Mouse (Mus musculus) forebrain, embryonic 11.5 days (tissue): ENCODE data around the gene Srp68. TPM values are rescaled to one million over a fixed set of nuclear protein-coding genes. Genes with fewer than 3 reads are reported as not detected.

Source experiments
- ATAC-seq: fragments of 200-750 bp; cut with Nextera tagmentation; replicated peaks from 2 replicates; pipeline ENCODE4 v1.8.0; 2017; ENCODE audit warnings: moderate TSS enrichment; ENCODE audit not compliant: low FRiP score
- DNase-seq: peaks from one replicate; pipeline ENCODE4 v3.0.0-alpha.2; 2017; ENCODE audit warnings: low spot score
- H3K27ac ChIP-seq: fragments of 300-500 bp; sonication (generic); 2 replicates; pipeline ENCODE4 v1.5.1; 2014; ENCODE audit warnings: low read depth, low read length
- H3K27me3 ChIP-seq: fragments of 300-500 bp; sonication (generic); 2 replicates; pipeline ENCODE4 v1.6.1; 2014; ENCODE audit warnings: mild to moderate bottlenecking, low read length, mixed read lengths; ENCODE audit not compliant: control insufficient read depth, insufficient read depth
- H3K36me3 ChIP-seq: fragments of 300-500 bp; sonication (generic); 2 replicates; pipeline ENCODE4 v1.6.1; 2014; ENCODE audit warnings: mild to moderate bottlenecking, low read length, moderate library complexity, mixed read lengths; ENCODE audit not compliant: control insufficient read depth, insufficient read depth
- H3K4me1 ChIP-seq: fragments of 300-500 bp; sonication (generic); replicated peaks from 2 replicates; pipeline ENCODE4 v1.6.1; 2014; ENCODE audit warnings: low read length, mixed read lengths; ENCODE audit not compliant: control insufficient read depth, insufficient read depth
- H3K4me2 ChIP-seq: fragments of 300-500 bp; sonication (generic); 2 replicates; pipeline ENCODE4 v1.6.1; 2014; ENCODE audit warnings: low read depth, mild to moderate bottlenecking, low read length, moderate library complexity, mixed read lengths; ENCODE audit not compliant: severe bottlenecking
- H3K4me3 ChIP-seq: fragments of 300-500 bp; sonication (generic); 2 replicates; pipeline ENCODE4 v1.5.1; 2014; ENCODE audit warnings: low read depth, low read length
- H3K9ac ChIP-seq: fragments of 300-500 bp; sonication (generic); 2 replicates; pipeline ENCODE4 v1.6.1; 2014; ENCODE audit warnings: low read length
- H3K9me3 ChIP-seq: fragments of 300-500 bp; sonication (generic); 2 replicates; pipeline ENCODE4 v1.6.1; 2016; ENCODE audit warnings: low read length, mixed read lengths; ENCODE audit not compliant: control insufficient read depth
- WGBS: fragments of 180-500 bp; shearing (Covaris S2); extraction: QIAGEN DNeasy Blood & Tissue Kit; methylation state at CpG from one replicate; pipeline ENCODE4 v1.1.7; 2014; 5-methylcytosine and 5-hydroxymethylcytosine counted together
- polyA plus RNA-seq: library from polyadenylated mRNA; unstranded; fragments of >200 nt; fragmentation: Nextera tagmentation; extraction: Ambion mirVana; gene quantifications from 2 replicates; pipeline ENCODE4 v1.2.1, GENCODE M21; 2014

Srp68 gene
- 81.2 and 83.6 TPM in 2 replicates for polyA plus RNA-seq

- DNase-seq (peak; percentile 96), ATAC-seq (peak; percentile 97)
- WGBS, result 4% methylated on average over 30 of the region's 32 CpGs
- no peaks in the 10 kb centered on the region for H3K9me3 ChIP-seq
- H3K9ac ChIP-seq, result peak within 1 kb of the TSS; percentile 91
- H3K36me3 ChIP-seq, result no peaks in the 10 kb centered on the region
- peaks cover 5% of the 10 kb centered on the region; the same call in 1 of the 2 replicates for H3K4me1 ChIP-seq
- peak within 1 kb of the TSS; percentile 87 for H3K4me2 ChIP-seq
- peak within 1 kb of the TSS; percentile 70; the same call in 1 of the 2 replicates for H3K27ac ChIP-seq
- peak within 1 kb of the TSS; percentile 92 for H3K4me3 ChIP-seq
- no peaks in the 10 kb centered on the region for H3K27me3 ChIP-seq
Measured at GRCm38 (mm10) chr11:116274045-116274666, at the start of gene Srp68. Srp68 (minus strand) TSS chr11:116274217.

- ATAC-seq (peak; percentile 84), DNase-seq (peak; percentile 95)
- Histone ChIP-seq H3K9me3 (no peaks in the 10 kb centered on the region), H3K27me3 (no peaks in the 10 kb centered on the region), H3K4me1 (peaks cover 6% of the 10 kb centered on the region; the same call in 1 of the 2 replicates), H3K4me2 (peak overlapping the region; percentile 95), H3K36me3 (no peaks in the 10 kb centered on the region), H3K4me3 (peak overlapping the region; percentile 36), H3K27ac (no peak overlapping the region), H3K9ac (peak overlapping the region; percentile 81)
- 2% methylated on average over 41 of the region's 41 CpGs for WGBS
Measured at GRCm38 (mm10) chr11:116318719-116319659, 45.0 kb upstream of the Srp68 start.

- Histone ChIP-seq H3K4me3 (no peak overlapping the region), H3K27me3 (no peaks in the 10 kb centered on the region; the same call in 1 of the 2 replicates), H3K36me3 (no peaks in the 10 kb centered on the region), H3K4me2 (no peak overlapping the region), H3K4me1 (no peaks in the 10 kb centered on the region), H3K9me3 (no peaks in the 10 kb centered on the region), H3K9ac (no peak overlapping the region), H3K27ac (no peak overlapping the region)
- WGBS, result 70% methylated on average over 8 of the region's 8 CpGs
- DNase-seq, result no peak
- no peak for ATAC-seq
Measured at GRCm38 (mm10) chr11:116312359-116312758, 38.3 kb upstream of the Srp68 start.

GRCm38 (mm10) chr11:116311169-116311568, 37.2 kb upstream of the Srp68 start:
- Histone ChIP-seq H3K4me2 (no peak overlapping the region), H3K9ac (no peak overlapping the region), H3K4me3 (no peak overlapping the region), H3K27me3 (no peaks in the 10 kb centered on the region; the same call in 1 of the 2 replicates), H3K36me3 (no peaks in the 10 kb centered on the region), H3K4me1 (no peaks in the 10 kb centered on the region), H3K27ac (no peak overlapping the region), H3K9me3 (no peaks in the 10 kb centered on the region)
- WGBS, result 71% methylated on average over 8 of the region's 8 CpGs
- no peak for ATAC-seq
- DNase-seq, result no peak

- DNase-seq (no peak), ATAC-seq (no peak)
- H3K27me3 ChIP-seq, result no peaks in the 10 kb centered on the region; the same call in 1 of the 2 replicates
- no peaks in the 10 kb centered on the region; the same call in 1 of the 2 replicates for H3K4me1 ChIP-seq
- WGBS, result 81% methylated on average over 3 of the region's 3 CpGs
- H3K9ac ChIP-seq, result no peak overlapping the region
- no peak overlapping the region for H3K27ac ChIP-seq
- no peak overlapping the region for H3K4me3 ChIP-seq
- no peaks in the 10 kb centered on the region for H3K36me3 ChIP-seq
- no peaks in the 10 kb centered on the region for H3K9me3 ChIP-seq
- no peak overlapping the region for H3K4me2 ChIP-seq
Measured at GRCm38 (mm10) chr11:116309601-116310000, 35.6 kb upstream of the Srp68 start.

- H3K4me3 ChIP-seq, result no peak overlapping the region
- H3K27ac ChIP-seq, result no peak overlapping the region
- peaks cover 4% of the 10 kb centered on the region; the same call in 1 of the 2 replicates for H3K36me3 ChIP-seq
- H3K27me3 ChIP-seq, result no peaks in the 10 kb centered on the region; the same call in 1 of the 2 replicates
- WGBS, result 90% methylated on average over 12 of the region's 12 CpGs
- no peak overlapping the region for H3K4me2 ChIP-seq
- no peaks in the 10 kb centered on the region for H3K9me3 ChIP-seq
- ATAC-seq (no peak), DNase-seq (no peak)
- no peak overlapping the region for H3K9ac ChIP-seq
- no peaks in the 10 kb centered on the region; the same call in 1 of the 2 replicates for H3K4me1 ChIP-seq
Measured at GRCm38 (mm10) chr11:116307762-116308531, 33.9 kb upstream of the Srp68 start.

GRCm38 (mm10) chr11:116307019-116307725, 33.2 kb upstream of the Srp68 start, which contains the start of gene Exoc7:
Exoc7 (minus strand) TSS chr11:116307233.
- Histone ChIP-seq H3K36me3 (peaks cover 4% of the 10 kb centered on the region; the same call in 1 of the 2 replicates), H3K4me3 (peak within 1 kb of the TSS; percentile 70), H3K4me1 (no peaks in the 10 kb centered on the region; the same call in 1 of the 2 replicates), H3K27ac (no peak within 1 kb of the TSS), H3K9me3 (no peaks in the 10 kb centered on the region), H3K9ac (peak within 1 kb of the TSS; percentile 73), H3K4me2 (peak within 1 kb of the TSS; percentile 87), H3K27me3 (no peaks in the 10 kb centered on the region; the same call in 1 of the 2 replicates)
- DNase-seq, result no peak
- 83% methylated on average over 10 of the region's 10 CpGs for WGBS
- peak; percentile 31; the same call in 1 of the 2 replicates for ATAC-seq
